Mouse (Mus musculus) ES-E14 (cell line): Measurements from ENCODE around the gene Pigz. TPM values are rescaled to one million over a fixed set of nuclear protein-coding genes. Genes with fewer than 3 reads are reported as not detected.

ENCODE experiments used
- DNase-seq: peaks from one replicate; pipeline ENCODE4 v3.0.0-alpha.2; 2013; ENCODE audit warnings: low read depth, low spot score
- H3K27ac ChIP-seq: 2 replicates; pipeline ENCODE4 v1.5.1; 2012; ENCODE audit warnings: low read depth, mild to moderate bottlenecking, low read length, moderate library complexity, mixed read lengths; ENCODE audit not compliant: poor library complexity, insufficient read depth, severe bottlenecking
- H3K36me3 ChIP-seq: 2 replicates; pipeline ENCODE4 v1.6.1; 2012; ENCODE audit warnings: mild to moderate bottlenecking, low read length, moderate library complexity, mixed read lengths; ENCODE audit not compliant: control insufficient read depth, poor library complexity, insufficient read depth, severe bottlenecking
- H3K4me1 ChIP-seq, 2 experiments: fragments of 150-350 bp in 1 of 2; sonication (generic) in 1 of 2; 2 replicates each; pipeline ENCODE4 v1.6.1; 2012; ENCODE audit warnings: low read length in 2 of 2, mild to moderate bottlenecking in 1 of 2, mixed read lengths in 1 of 2; ENCODE audit not compliant: control insufficient read depth in 2 of 2, insufficient read depth in 2 of 2, poor library complexity in 1 of 2
- H3K4me3 ChIP-seq, 2 experiments: fragments of 150-350 bp in 1 of 2; sonication (generic) in 1 of 2; 2 replicates each; pipeline ENCODE4 v1.5.1; 2012; ENCODE audit warnings: low read length in 2 of 2, low read depth in 1 of 2, mild to moderate bottlenecking in 1 of 2, mixed read lengths in 1 of 2; ENCODE audit not compliant: insufficient read depth in 1 of 2, poor library complexity in 1 of 2, severe bottlenecking in 1 of 2
- H3K9ac ChIP-seq: 2 replicates; pipeline ENCODE4 v1.6.1; 2012; ENCODE audit warnings: low read depth, mild to moderate bottlenecking, low read length, mixed read lengths; ENCODE audit not compliant: poor library complexity, insufficient read depth, severe bottlenecking
- H3K9me3 ChIP-seq: fragments of 150-350 bp; sonication (generic); 2 replicates; pipeline ENCODE4 v1.6.1; 2012; ENCODE audit warnings: low read depth, mild to moderate bottlenecking, low read length; ENCODE audit not compliant: control insufficient read depth, insufficient read depth
- CHD2 ChIP-seq: IDR thresholded peaks from 2 replicates; pipeline ENCODE4 v1.6.1; 2014; ENCODE audit warnings: mild to moderate bottlenecking, low read depth, low read length, inconsistent platforms
- HCFC1 ChIP-seq: IDR thresholded peaks from 2 replicates; pipeline ENCODE4 v1.6.1; 2012; ENCODE audit warnings: low read length, inconsistent platforms, borderline replicate concordance; ENCODE audit not compliant: insufficient read depth
- MAFK ChIP-seq: IDR thresholded peaks from 2 replicates; pipeline ENCODE4 v1.6.1; 2014; ENCODE audit warnings: mild to moderate bottlenecking, low read depth, low read length, inconsistent platforms; ENCODE audit not compliant: insufficient read depth
- ZC3H11A ChIP-seq: IDR thresholded peaks from 2 replicates; pipeline ENCODE4 v1.6.1; 2012; ENCODE audit warnings: low read depth, mild to moderate bottlenecking, inconsistent platforms, low read length, borderline replicate concordance
- ZNF384 ChIP-seq: IDR thresholded peaks from 2 replicates; pipeline ENCODE4 v1.6.1; 2012; ENCODE audit warnings: low read depth, low read length, inconsistent platforms
- in situ Hi-C, 2 experiments: fragments of 600-800 bp; cut with MboI; formaldehyde crosslinking; loops; one replicate each; pipeline ENCODE4 v1.15.1; 2025; ENCODE audit warnings: low sequenced_read_pairs in 2 of 2, inconsistent platforms in 1 of 2; ENCODE audit not compliant: unreplicated experiment in 2 of 2
- total RNA-seq: library from RNA; depleted of rRNA; stranded (reverse); fragments of 300-350 nt; gene quantifications from 2 replicates; pipeline ENCODE4 v1.2.3, GENCODE M21; 2012

Gene Pigz
- total RNA-seq, 1 experiment: 0.71 TPM

GRCm38 (mm10) chr16:31910281-31910847 is 23.3 kb upstream of the Pigz start:
- Histone ChIP-seq H3K9ac (no peak overlapping the region), H3K27ac (no peak overlapping the region), H3K4me1 (peaks cover 0 to 16% of the 10 kb centered on the region in 2 experiments; a peak in 2 of 4 replicates), H3K4me3 (no peak overlapping the region), H3K36me3 (no peaks in the 10 kb centered on the region), H3K9me3 (no peaks in the 10 kb centered on the region)
- DNase-seq: no peak
- in situ Hi-C loops: no loop called here
- TF ChIP-seq ZNF384: no peak

- Histone ChIP-seq H3K27ac (no peak overlapping the region), H3K9me3 (no peaks in the 10 kb centered on the region), H3K4me3 (no peak overlapping the region), H3K36me3 (no peaks in the 10 kb centered on the region), H3K4me1 (no peaks in the 10 kb centered on the region), H3K9ac (no peak overlapping the region)
- no peak for DNase-seq
- TF ChIP-seq MAFK: no peak
- TF ChIP-seq ZC3H11A: no peak
- no peak for TF ChIP-seq HCFC1
- TF ChIP-seq CHD2: no peak
- TF ChIP-seq ZNF384: no peak
- in situ Hi-C loops: no loop called here
Observed at GRCm38 (mm10) chr16:31917776-31918175, 15.9 kb upstream of the Pigz start.

- no peak overlapping the region for H3K9ac ChIP-seq
- in situ Hi-C loops: no loop called here
- no peak overlapping the region for H3K27ac ChIP-seq
- H3K4me3 ChIP-seq: no peak overlapping the region
- H3K4me1 ChIP-seq: no peaks in the 10 kb centered on the region
- DNase-seq: peak; percentile 72
- TF ChIP-seq ZC3H11A (peak; percentile 63; the same call in 1 of the 2 replicates), ZNF384 (no peak), CHD2 (no peak), HCFC1 (no peak), MAFK (no peak)
- H3K36me3 ChIP-seq: no peaks in the 10 kb centered on the region
- no peaks in the 10 kb centered on the region for H3K9me3 ChIP-seq
Observed at GRCm38 (mm10) chr16:31918248-31918724, 15.4 kb upstream of the Pigz start.

GRCm38 (mm10) chr16:31924368-31924767 is 9.3 kb upstream of the Pigz start:
- H3K4me3 ChIP-seq: no peak overlapping the region
- H3K27ac ChIP-seq: no peak overlapping the region
- no peaks in the 10 kb centered on the region for H3K9me3 ChIP-seq
- no peak for DNase-seq
- H3K4me1 ChIP-seq: peaks cover 0 to 15% of the 10 kb centered on the region in 2 experiments; a peak in 3 of 4 replicates
- no peaks in the 10 kb centered on the region for H3K36me3 ChIP-seq
- TF ChIP-seq CHD2: no peak
- no peak for TF ChIP-seq MAFK
- TF ChIP-seq ZC3H11A: no peak
- TF ChIP-seq ZNF384: no peak
- TF ChIP-seq HCFC1: no peak
- H3K9ac ChIP-seq: no peak overlapping the region
- in situ Hi-C loops: no loop called here

- H3K4me1 ChIP-seq: peaks cover 0 to 19% of the 10 kb centered on the region in 2 experiments; a peak in 3 of 4 replicates
- no peaks in the 10 kb centered on the region for H3K36me3 ChIP-seq
- in situ Hi-C loops: no loop called here
- no peaks in the 10 kb centered on the region for H3K9me3 ChIP-seq
- H3K9ac ChIP-seq: peak overlapping the region; percentile 28; the same call in 1 of the 2 replicates
- no peak for TF ChIP-seq HCFC1
- TF ChIP-seq ZC3H11A: no peak
- TF ChIP-seq CHD2: no peak
- TF ChIP-seq ZNF384: no peak
- no peak for TF ChIP-seq MAFK
- no peak overlapping the region for H3K4me3 ChIP-seq
- H3K27ac ChIP-seq: no peak overlapping the region; the same call in 1 of the 2 replicates
- no peak for DNase-seq
Observed at GRCm38 (mm10) chr16:31926091-31926490, 7.6 kb upstream of the Pigz start.
